Mouse (Mus musculus) retina, postnatal 1 day (tissue): Measurements from ENCODE around the gene Ttll7.

Experiments
- DNase-seq: peaks from one replicate; pipeline ENCODE4 v3.0.0-alpha.2; 2012

The Ttll7 gene

GRCm38 (mm10) chr3:147000963-147001362, 148.8 kb downstream of the Ttll7 start:
- DNase-seq = no peak

- DNase-seq = no peak
These were observed 149.4 kb downstream of the Ttll7 start for GRCm38 (mm10) chr3:147001557-147001956.

- no peak for DNase-seq
These were observed 164.3 kb downstream of the Ttll7 start for GRCm38 (mm10) chr3:147016506-147016905.

GRCm38 (mm10) chr3:147019506-147019905, 167.3 kb downstream of the Ttll7 start:
- DNase-seq = no peak

- no peak for DNase-seq
These were observed 174.1 kb downstream of the Ttll7 start for GRCm38 (mm10) chr3:147026248-147026647.

- no peak for DNase-seq
These were observed 176.2 kb downstream of the Ttll7 start for GRCm38 (mm10) chr3:147028382-147028781.

- DNase-seq = no peak
These were observed 177.6 kb downstream of the Ttll7 start for GRCm38 (mm10) chr3:147029718-147030117.

- DNase-seq = no peak
These were observed 178.2 kb downstream of the Ttll7 start for GRCm38 (mm10) chr3:147030266-147030880.
